Comparison of ENCODE assay signal across 8 mouse cellular contexts in the genomic region with DNA sequence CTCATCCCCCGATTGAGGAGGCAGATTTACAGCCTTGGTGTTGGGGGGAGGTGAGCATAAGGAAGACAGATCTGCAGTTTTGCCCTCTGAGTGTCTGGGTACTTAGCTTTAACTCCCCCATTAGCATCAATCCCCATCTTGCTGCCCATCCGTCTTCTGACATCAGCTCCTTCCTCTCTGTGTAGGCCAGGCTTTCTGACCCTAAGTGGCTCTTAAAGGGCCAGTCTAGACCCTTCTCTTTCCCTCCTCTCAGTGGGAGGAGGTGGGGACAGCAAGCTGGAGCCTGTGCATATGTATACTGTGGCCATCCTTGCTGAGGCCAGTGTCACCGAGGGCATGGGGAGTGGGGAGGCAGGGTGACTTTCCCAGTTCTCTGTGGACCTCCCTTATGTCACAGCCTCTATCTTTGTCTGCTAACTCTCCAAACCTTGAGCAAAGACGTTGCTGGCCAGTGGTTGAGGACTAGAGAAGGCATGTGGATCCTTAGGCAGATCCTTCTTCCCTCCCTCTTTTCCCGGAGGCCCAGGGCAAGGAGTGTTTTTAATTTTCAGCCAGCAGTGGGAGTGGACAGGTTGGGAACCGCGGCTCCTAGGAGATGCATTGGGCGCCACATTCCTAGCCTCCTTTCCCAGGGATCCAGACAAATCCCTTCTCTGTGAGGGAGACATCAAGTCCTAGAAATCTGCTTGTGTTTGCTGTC. TPM values are rescaled to one million over a fixed set of nuclear protein-coding genes. Genes with fewer than 3 reads are reported as not detected.
A peak's percentile ranks its signal among the peaks of the same experiment; 100 is the strongest.
DNase-seq lines count a peak whose midpoint lies in the region; ATAC-seq and TF ChIP-seq lines count a peak whose summit lies in the region.

No protein-coding gene starts in this region.

- DNase-seq in lung, postnatal 36 days: no peak
- DNase-seq in limb, embryonic 11.5 days (ENCODE audit: low spot score): peak; percentile 42
- DNase-seq in thymus, postnatal 14 days: no peak
- DNase-seq in adrenal gland, postnatal 10 days: no peak
- DNase-seq in frontal cortex, postnatal 36 days (ENCODE audit: low spot score in 2 of 2): no peak

- peaks cover 75% of the 10 kb centered on the region for H3K4me1 ChIP-seq in lung, embryonic 16.5 days (replicated peaks; ENCODE audit: control insufficient read depth, insufficient read depth, low read length)
- H3K4me1 ChIP-seq in embryonic fibroblast, embryonic 13.5 days (ENCODE audit: control insufficient read depth, insufficient read depth, low read length): peaks cover 42% of the 10 kb centered on the region
- H3K4me1 ChIP-seq in limb, embryonic 11.5 days (ENCODE audit: control insufficient read depth, insufficient read depth, low read length): peaks cover 72% of the 10 kb centered on the region
- H3K4me1 ChIP-seq in olfactory bulb, adult 2 months (ENCODE audit: control insufficient read depth, insufficient read depth, low read length): peaks cover 46% of the 10 kb centered on the region

- TF ChIP-seq POLR2A in embryonic fibroblast, embryonic 13.5 days (IDR thresholded peaks at IDR 0.05; ENCODE audit: low read depth, low read length): peak; percentile 32; the same call in 1 of the 2 replicates
- no peak for TF ChIP-seq POLR2A in olfactory bulb, adult 2 months (IDR thresholded peaks at IDR 0.05; ENCODE audit: insufficient read depth, low read depth, low read length)

- no peak for ATAC-seq in lung, embryonic 16.5 days (ENCODE audit: low read depth)
- ATAC-seq in limb, embryonic 11.5 days (ENCODE audit: insufficient number of reproducible peaks, low FRiP score, low TSS enrichment, low read depth): no peak

- H3K36me3 ChIP-seq in lung, embryonic 16.5 days (ENCODE audit: control insufficient read depth, insufficient read depth, low read length): no peaks in the 10 kb centered on the region
- no peaks in the 10 kb centered on the region for H3K36me3 ChIP-seq in limb, embryonic 11.5 days (ENCODE audit: control insufficient read depth, insufficient read depth, low read length)

- H3K4me3 ChIP-seq in lung, embryonic 16.5 days (ENCODE audit: low read length): peak overlapping the region; percentile 53
- peak overlapping the region; percentile 34; the same call in 1 of the 2 replicates for H3K4me3 ChIP-seq in embryonic fibroblast, embryonic 13.5 days (ENCODE audit: insufficient read depth, low read length)
- peak overlapping the region; percentile 22 for H3K4me3 ChIP-seq in limb, embryonic 11.5 days (ENCODE audit: low read depth, low read length)
- peak overlapping the region; percentile 57; the same call in 1 of the 2 replicates for H3K4me3 ChIP-seq in olfactory bulb, adult 2 months (ENCODE audit: insufficient read depth, low read depth, low read length)

- no peaks in the 10 kb centered on the region for H3K9me3 ChIP-seq in lung, embryonic 16.5 days (ENCODE audit: control insufficient read depth, low read length)
- H3K9me3 ChIP-seq in limb, embryonic 11.5 days (ENCODE audit: control insufficient read depth, low read length): no peaks in the 10 kb centered on the region

- peaks cover 1% of the 10 kb centered on the region; the same call in 1 of the 2 replicates for H3K27me3 ChIP-seq in lung, embryonic 16.5 days (ENCODE audit: control insufficient read depth, insufficient read depth, low read depth, low read length)
- no peaks in the 10 kb centered on the region for H3K27me3 ChIP-seq in limb, embryonic 11.5 days (ENCODE audit: control insufficient read depth, insufficient read depth, low read length)

- peak overlapping the region; percentile 65 for H3K4me2 ChIP-seq in lung, embryonic 16.5 days (ENCODE audit: low read depth, low read length)
- H3K4me2 ChIP-seq in limb, embryonic 11.5 days (ENCODE audit: low read depth, severe bottlenecking): peak overlapping the region; percentile 66

- TF ChIP-seq CTCF in embryonic fibroblast, embryonic 13.5 days (IDR thresholded peaks at IDR 0.05; ENCODE audit: borderline replicate concordance, insufficient read depth, low read length): no peak
- no peak for TF ChIP-seq CTCF in olfactory bulb, adult 2 months (IDR thresholded peaks at IDR 0.05; ENCODE audit: insufficient read depth, low read depth, low read length)

- H3K9ac ChIP-seq in lung, embryonic 16.5 days (ENCODE audit: low read length): peak overlapping the region; percentile 72
- peak overlapping the region; percentile 72 for H3K9ac ChIP-seq in limb, embryonic 11.5 days (ENCODE audit: low read length)

- peak overlapping the region; percentile 90 for H3K27ac ChIP-seq in lung, embryonic 16.5 days (ENCODE audit: low read length)
- H3K27ac ChIP-seq in embryonic fibroblast, embryonic 13.5 days (ENCODE audit: insufficient read depth, low read length): peak overlapping the region; percentile 74
- H3K27ac ChIP-seq in limb, embryonic 11.5 days (replicated peaks; ENCODE audit: low read depth, low read length): peak overlapping the region; percentile 98
- peak overlapping the region; percentile 74 for H3K27ac ChIP-seq in olfactory bulb, adult 2 months (ENCODE audit: insufficient read depth, low read depth, low read length)

- WGBS in lung, embryonic 16.5 days: 6% methylated on average over 8 of the region's 8 CpGs
- WGBS in limb, embryonic 11.5 days: 2% methylated on average over 8 of the region's 8 CpGs
- WGBS in olfactory bulb, adult 2 months: 14% methylated on average over 8 of the region's 8 CpGs

RNA-seq across cellular contexts. Expression of a gene that starts 6.3 kb away (rescaled TPM):
- polyA plus RNA-seq in lung, embryonic 16.5 days (2015; fragmentation: Nextera tagmentation; extraction: Ambion mirVana): 0.44 TPM in 1 of 2 replicates, not detected in the other
- 0.40 TPM in 1 of 2 replicates, not detected in the other for polyA plus RNA-seq in embryonic fibroblast, embryonic 13.5 days (2011; ENCODE audit: insufficient read length, low read depth, missing spikeins)
- polyA plus RNA-seq in limb, embryonic 11.5 days (2014; fragmentation: Nextera tagmentation; extraction: Ambion mirVana): 0.31 TPM in 1 of 2 replicates, not detected in the other
- polyA plus RNA-seq in olfactory bulb, adult 2 months (2012; ENCODE audit: insufficient read depth, insufficient read length, low replicate concordance, missing spikeins): not detected in 2 replicates
- not detected for total RNA-seq in adrenal gland, postnatal 10 days (2021)

RNA-seq across cellular contexts. Expression of a gene that starts 31.6 kb away (rescaled TPM):
- polyA plus RNA-seq in lung, embryonic 16.5 days (2015; fragmentation: Nextera tagmentation; extraction: Ambion mirVana): 282 and 290 TPM in 2 replicates
- 141 and 143 TPM in 2 replicates for polyA plus RNA-seq in embryonic fibroblast, embryonic 13.5 days (2011; ENCODE audit: insufficient read length, low read depth, missing spikeins)
- 320 and 334 TPM in 2 replicates for polyA plus RNA-seq in limb, embryonic 11.5 days (2014; fragmentation: Nextera tagmentation; extraction: Ambion mirVana)
- not detected in 2 replicates for polyA plus RNA-seq in olfactory bulb, adult 2 months (2012; ENCODE audit: insufficient read depth, insufficient read length, low replicate concordance, missing spikeins)
- 100 to 1,000 TPM; 114 TPM for total RNA-seq in adrenal gland, postnatal 10 days (2021)

RNA-seq across cellular contexts. Expression of a gene that starts 35.8 kb away (rescaled TPM):
- polyA plus RNA-seq in lung, embryonic 16.5 days (2015; fragmentation: Nextera tagmentation; extraction: Ambion mirVana): 7.6 and 8.6 TPM in 2 replicates
- 25.0 and 27.6 TPM in 2 replicates for polyA plus RNA-seq in embryonic fibroblast, embryonic 13.5 days (2011; ENCODE audit: insufficient read length, low read depth, missing spikeins)
- 19.2 and 22.9 TPM in 2 replicates for polyA plus RNA-seq in limb, embryonic 11.5 days (2014; fragmentation: Nextera tagmentation; extraction: Ambion mirVana)
- not detected in 2 replicates for polyA plus RNA-seq in olfactory bulb, adult 2 months (2012; ENCODE audit: insufficient read depth, insufficient read length, low replicate concordance, missing spikeins)
- 10 to 100 TPM; 20.1 to 24.2 TPM for total RNA-seq in adrenal gland, postnatal 10 days (2021)

RNA-seq across cellular contexts. Expression of a gene that starts 45.9 kb away (rescaled TPM):
- 4.3 and 6.9 TPM in 2 replicates for polyA plus RNA-seq in lung, embryonic 16.5 days (2015; fragmentation: Nextera tagmentation; extraction: Ambion mirVana)
- not detected in 2 replicates for polyA plus RNA-seq in embryonic fibroblast, embryonic 13.5 days (2011; ENCODE audit: insufficient read length, low read depth, missing spikeins)
- polyA plus RNA-seq in limb, embryonic 11.5 days (2014; fragmentation: Nextera tagmentation; extraction: Ambion mirVana): 5.4 and 7.7 TPM in 2 replicates
- not detected in 2 replicates for polyA plus RNA-seq in olfactory bulb, adult 2 months (2012; ENCODE audit: insufficient read depth, insufficient read length, low replicate concordance, missing spikeins)
- 1 to 10 TPM; 3.2 to 4.3 TPM for total RNA-seq in adrenal gland, postnatal 10 days (2021)
